Mouse (Mus musculus): ENCODE data around the gene Rtl5. TPM values are rescaled to one million over a fixed set of nuclear protein-coding genes. Genes with fewer than 3 reads are reported as not detected.
A peak's percentile ranks its signal among the peaks of the same experiment; 100 is the strongest.
"Not testable (repeated sequence)": the region's sequence is repeated elsewhere in the genome, so short reads cannot be mapped to it uniquely, and the experiment has no call there.

The Rtl5 gene
- polyA plus RNA-seq (2015; fragmentation: Nextera tagmentation; extraction: Ambion mirVana), result 0.33 and 0.43 TPM in 2 replicates

DNA sequence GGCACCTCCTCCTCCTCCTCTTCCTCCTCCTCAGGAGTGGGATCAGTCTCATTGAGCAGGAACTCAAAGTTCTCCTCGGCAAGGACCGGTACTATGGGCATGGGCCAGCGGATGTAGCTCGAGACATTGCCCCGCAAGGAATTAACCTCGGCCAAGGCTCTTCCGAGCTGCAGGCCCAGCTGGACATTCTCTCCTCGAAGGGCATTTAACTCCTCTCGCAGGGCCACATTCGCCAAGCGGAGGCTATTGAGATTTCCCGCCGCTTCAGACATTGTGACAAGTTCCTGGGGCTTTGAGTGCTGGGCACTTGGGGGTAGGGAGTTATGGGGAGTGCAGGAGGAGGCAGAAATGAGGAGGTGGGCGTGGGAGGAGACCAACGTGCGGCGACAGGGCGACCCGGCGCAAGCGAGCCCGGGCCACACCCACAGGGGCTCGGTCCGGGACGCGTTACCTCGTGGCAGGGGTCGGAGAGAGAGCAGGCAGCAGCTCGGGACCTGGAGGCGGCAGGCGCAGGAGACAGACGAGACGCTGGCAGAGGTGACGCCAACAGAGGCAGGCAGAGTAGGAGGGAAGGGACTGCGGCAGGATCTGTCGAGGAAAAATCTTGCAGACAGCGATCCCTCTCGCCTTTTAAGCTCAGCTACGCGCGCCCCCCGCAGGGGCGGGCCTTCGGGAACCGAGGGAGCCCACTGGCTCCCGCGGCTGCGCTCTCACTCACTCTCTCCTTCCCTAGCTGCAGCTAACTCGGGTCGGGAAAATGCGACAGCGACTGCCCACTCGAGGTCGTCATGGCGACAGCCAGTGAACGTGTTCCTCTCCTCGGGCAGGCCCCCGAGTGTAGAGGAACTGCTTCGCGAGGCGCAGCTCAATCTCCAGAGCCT is at the start of gene Rtl5:
Gene Rtl5, minus strand, starts transcription at position 714 of the 881 bp plus-strand sequence.
- H3K9ac ChIP-seq (ENCODE audit: low read depth, low read length), result peak within 1 kb of the TSS; percentile 37; the same call in 1 of the 2 replicates
- peak within 1 kb of the TSS; percentile 43 for H3K4me3 ChIP-seq (ENCODE audit: low read depth, low read length)
- no peak within 1 kb of the TSS for H3K27ac ChIP-seq (ENCODE audit: low read depth, low read length)
- H3K36me3 ChIP-seq (ENCODE audit: control insufficient read depth, insufficient read depth), result no peaks in the 10 kb centered on the region
- H3K27me3 ChIP-seq (replicated peaks; ENCODE audit: control insufficient read depth, insufficient read depth, low read length), result 0 out of 2 replicates have a peak, but pooled peaks cover 3% of the 10 kb centered on the region
- TF ChIP-seq CTCF (IDR thresholded peaks at IDR 0.05; ENCODE audit: low read depth), result peak; percentile 8; the same call in 1 of the 2 replicates
- 24% methylated on average over 59 of the region's 61 CpGs for WGBS
- ATAC-seq, result peak; percentile 68
- no peaks in the 10 kb centered on the region for H3K4me1 ChIP-seq (replicated peaks; ENCODE audit: control insufficient read depth, insufficient read depth, low read length)
- no peaks in the 10 kb centered on the region for H3K9me3 ChIP-seq (ENCODE audit: control insufficient read depth)
- H3K4me2 ChIP-seq (replicated peaks; ENCODE audit: low read depth), result peak within 1 kb of the TSS; percentile 76

DNA sequence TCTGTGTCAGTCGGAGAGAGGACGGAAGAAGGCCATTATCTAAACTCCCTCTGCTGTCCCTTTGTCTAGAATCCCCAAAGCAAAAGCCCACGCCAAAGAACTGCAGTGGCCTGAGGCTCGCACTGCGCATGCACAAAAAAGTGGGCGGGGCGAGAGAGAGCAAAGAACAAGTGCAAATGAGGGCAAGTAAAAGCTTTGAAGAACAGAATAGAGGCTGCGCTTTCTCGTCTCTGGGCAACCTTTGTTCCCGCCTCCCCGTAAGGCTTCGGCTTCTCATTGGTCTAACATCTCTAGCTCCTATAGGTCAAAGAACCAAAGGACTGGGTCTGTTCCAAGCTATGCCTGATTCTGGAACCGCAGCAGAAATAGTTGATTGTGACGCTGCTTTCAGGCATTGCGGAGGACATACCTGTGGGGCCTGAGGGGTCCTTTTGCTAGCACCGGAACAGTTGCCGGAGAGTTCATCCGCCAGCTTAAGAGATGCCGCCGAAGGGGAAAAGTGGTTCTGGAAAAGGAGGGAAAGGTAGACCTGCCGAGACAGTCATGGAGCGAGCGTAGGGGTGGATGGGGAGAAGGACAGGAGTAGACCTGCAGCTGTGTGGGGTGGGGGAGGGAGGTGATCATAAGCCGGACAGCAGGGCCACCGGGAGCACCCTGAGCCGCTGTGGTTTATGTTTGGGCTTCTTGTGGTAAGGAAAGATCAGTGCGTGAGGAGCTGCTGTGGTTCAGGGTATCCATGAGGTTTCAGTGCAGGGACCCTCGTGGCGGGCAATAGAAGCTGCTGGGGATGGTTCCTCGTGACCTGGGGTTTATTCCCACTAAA is 48.1 kb upstream of the Rtl5 start, which contains the start of gene Pin4:
Gene Pin4, plus strand, starts transcription at position 406 of the 823 bp plus-strand sequence.
- peak within 1 kb of the TSS; percentile 57 for H3K27ac ChIP-seq (ENCODE audit: low read depth, low read length)
- H3K4me2 ChIP-seq (replicated peaks; ENCODE audit: low read depth), result peak within 1 kb of the TSS; percentile 60
- 0 out of 2 replicates have a peak, but pooled peaks cover under 1% of the 10 kb centered on the region for H3K36me3 ChIP-seq (ENCODE audit: control insufficient read depth, insufficient read depth)
- H3K4me3 ChIP-seq (ENCODE audit: low read depth, low read length), result peak within 1 kb of the TSS; percentile 59
- 15% methylated on average over 30 of the region's 30 CpGs for WGBS
- H3K9ac ChIP-seq (ENCODE audit: low read depth, low read length), result peak within 1 kb of the TSS; percentile 57
- TF ChIP-seq CTCF (IDR thresholded peaks at IDR 0.05; ENCODE audit: low read depth), result peak; percentile 35; the same call in 1 of the 2 replicates
- no peaks in the 10 kb centered on the region for H3K4me1 ChIP-seq (replicated peaks; ENCODE audit: control insufficient read depth, insufficient read depth, low read length)
- peak; percentile 98 for ATAC-seq
- H3K9me3 ChIP-seq (ENCODE audit: control insufficient read depth), result no peaks in the 10 kb centered on the region
- H3K27me3 ChIP-seq (replicated peaks; ENCODE audit: control insufficient read depth, insufficient read depth, low read length), result no peaks in the 10 kb centered on the region

GRCm38 (mm10) chrX:102115676-102116075 is 44.6 kb upstream of the Rtl5 start:
- no peaks in the 10 kb centered on the region for H3K4me1 ChIP-seq (replicated peaks; ENCODE audit: control insufficient read depth, insufficient read depth, low read length)
- no peak overlapping the region for H3K27ac ChIP-seq (ENCODE audit: low read depth, low read length)
- H3K27me3 ChIP-seq (replicated peaks; ENCODE audit: control insufficient read depth, insufficient read depth, low read length), result no peaks in the 10 kb centered on the region
- no peak overlapping the region for H3K4me2 ChIP-seq (replicated peaks; ENCODE audit: low read depth)
- H3K4me3 ChIP-seq (ENCODE audit: low read depth, low read length), result no peak overlapping the region
- no peak for ATAC-seq
- H3K9ac ChIP-seq (ENCODE audit: low read depth, low read length), result no peak overlapping the region
- no peaks in the 10 kb centered on the region for H3K36me3 ChIP-seq (ENCODE audit: control insufficient read depth, insufficient read depth)
- no peak for TF ChIP-seq CTCF (IDR thresholded peaks at IDR 0.05; ENCODE audit: low read depth)
- WGBS, result 69% methylated on average over 4 of the region's 4 CpGs
- H3K9me3 ChIP-seq (ENCODE audit: control insufficient read depth), result no peaks in the 10 kb centered on the region

- not testable (repeated sequence) for H3K9ac ChIP-seq (ENCODE audit: low read depth, low read length); H3K27ac ChIP-seq (ENCODE audit: low read depth, low read length); H3K4me3 ChIP-seq (ENCODE audit: low read depth, low read length); H3K36me3 ChIP-seq (ENCODE audit: control insufficient read depth, insufficient read depth); H3K9me3 ChIP-seq (ENCODE audit: control insufficient read depth); H3K4me1 ChIP-seq (replicated peaks; ENCODE audit: control insufficient read depth, insufficient read depth, low read length); H3K4me2 ChIP-seq (replicated peaks; ENCODE audit: low read depth); ATAC-seq; H3K27me3 ChIP-seq (replicated peaks; ENCODE audit: control insufficient read depth, insufficient read depth, low read length)
- 66% methylated on average over 5 of the region's 5 CpGs for WGBS
Measured at GRCm38 (mm10) chrX:102109349-102109748, 38.2 kb upstream of the Rtl5 start.

GRCm38 (mm10) chrX:102103830-102104229 is 32.7 kb upstream of the Rtl5 start:
- H3K4me1 ChIP-seq (replicated peaks; ENCODE audit: control insufficient read depth, insufficient read depth, low read length); H3K4me3 ChIP-seq (ENCODE audit: low read depth, low read length); H3K4me2 ChIP-seq (replicated peaks; ENCODE audit: low read depth); H3K36me3 ChIP-seq (ENCODE audit: control insufficient read depth, insufficient read depth); ATAC-seq; H3K9ac ChIP-seq (ENCODE audit: low read depth, low read length); H3K27ac ChIP-seq (ENCODE audit: low read depth, low read length); H3K27me3 ChIP-seq (replicated peaks; ENCODE audit: control insufficient read depth, insufficient read depth, low read length); H3K9me3 ChIP-seq (ENCODE audit: control insufficient read depth): not testable (repeated sequence)
- 47% methylated on average over 2 of the region's 2 CpGs for WGBS

GRCm38 (mm10) chrX:102101886-102102285 is 30.8 kb upstream of the Rtl5 start:
- Histone ChIP-seq H3K9ac (ENCODE audit: low read depth, low read length) (no peak overlapping the region), H3K4me1 (replicated peaks; ENCODE audit: control insufficient read depth, insufficient read depth, low read length) (no peaks in the 10 kb centered on the region), H3K4me3 (ENCODE audit: low read depth, low read length) (no peak overlapping the region), H3K9me3 (ENCODE audit: control insufficient read depth) (no peaks in the 10 kb centered on the region), H3K36me3 (ENCODE audit: control insufficient read depth, insufficient read depth) (no peaks in the 10 kb centered on the region), H3K4me2 (replicated peaks; ENCODE audit: low read depth) (no peak overlapping the region), H3K27me3 (replicated peaks; ENCODE audit: control insufficient read depth, insufficient read depth, low read length) (no peaks in the 10 kb centered on the region), H3K27ac (ENCODE audit: low read depth, low read length) (no peak overlapping the region)
- WGBS, result 65% methylated on average over 7 of the region's 7 CpGs
- ATAC-seq, result no peak
- TF ChIP-seq CTCF (IDR thresholded peaks at IDR 0.05; ENCODE audit: low read depth), result no peak

All from intestine, postnatal 0 days (tissue).